Mouse (Mus musculus): Measurements from ENCODE around the gene L2hgdh.

- TF ChIP-seq MAX (IDR thresholded peaks at IDR 0.05; ENCODE audit: low read length) = peak; percentile 74
- peak in 1 of 2 experiments; percentile 28; a peak in 1 of 4 replicates for TF ChIP-seq EP300 (IDR thresholded peaks at IDR 0.05; ENCODE audit: low read depth in 1 of 2, low read length in 2 of 2)
- TF ChIP-seq BHLHE40 (IDR thresholded peaks at IDR 0.05; ENCODE audit: borderline replicate concordance, low read depth, low read length) = no peak
- no peak for TF ChIP-seq CHD2 (IDR thresholded peaks at IDR 0.05; ENCODE audit: low read length)
- 0 out of 2 replicates have a peak, but pooled peaks have one; percentile 36 for TF ChIP-seq MAZ (IDR thresholded peaks at IDR 0.05; ENCODE audit: low read depth, low read length)
These were observed 43.8 kb downstream of the L2hgdh start for GRCm38 (mm10) chr12:69680635-69681565.
